Mouse (Mus musculus): ENCODE measurements at regions not wholly inside any gene's neighbourhood (a gene's known extent, or its start where the extent isn't known, plus 50 kb on each side); places are given as distances from the start of the nearest gene placed in this dataset.

- no peak for TF ChIP-seq CTCF (IDR thresholded peaks at IDR 0.05; ENCODE audit: insufficient read depth, low read length)
- TF ChIP-seq POLR2A (IDR thresholded peaks at IDR 0.05; ENCODE audit: borderline replicate concordance, extremely low read depth, low read depth, low read length): no peak
Measured at GRCm38 (mm10) chr4:53218752-53219151, 59.1 kb upstream of the Abca1 start.
